Mouse (Mus musculus): ENCODE measurements around the gene Ccn6. TPM values are rescaled to one million over a fixed set of nuclear protein-coding genes. Genes with fewer than 3 reads are reported as not detected.

Gene Ccn6
- 0.10 and 0.24 TPM in 2 replicates for polyA plus RNA-seq (2012; rRNA removed; ENCODE audit: low replicate concordance)

DNA sequence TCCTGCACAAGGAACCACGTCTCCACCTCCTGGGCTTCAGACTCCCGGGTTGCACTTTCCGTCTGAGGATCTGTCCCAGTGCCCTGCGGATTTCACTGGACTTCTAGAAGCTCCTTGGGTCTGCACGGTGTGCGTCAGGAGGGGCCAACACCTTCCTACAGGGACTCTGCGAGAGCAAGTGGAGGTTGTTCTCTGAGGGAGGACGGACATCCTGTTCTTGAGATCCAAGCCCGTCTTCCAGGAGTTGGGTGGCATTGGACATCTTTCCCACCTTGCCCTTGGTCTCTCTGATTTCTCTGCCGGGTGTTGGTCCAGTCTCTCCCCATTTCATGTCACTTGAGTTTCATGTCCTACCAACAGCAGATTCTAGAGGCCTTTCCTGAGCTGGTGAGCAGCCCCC lies at the start of gene Ccn6:
Gene Ccn6, minus strand, starts transcription at position 101 of the 400 bp plus-strand sequence.

GRCm38 (mm10) chr10:39133462-39134310 lies 29.9 kb downstream of the Ccn6 start, which contains the start of the genes Fam229b and Tube1:
TSS of gene Fam229b (minus strand) at chr10:39133914.
TSS of gene Tube1 (plus strand) at chr10:39133976.

Other genes starting within 250 kb of the Ccn6 start
- gene Lama4, start 198.3 kb downstream of the Ccn6 start, polyA plus RNA-seq (2012; rRNA removed; ENCODE audit: low replicate concordance): 87.8 and 115 TPM in 2 replicates
- gene Fam229b, start 29.9 kb downstream of the Ccn6 start, polyA plus RNA-seq (2012; rRNA removed; ENCODE audit: low replicate concordance): 4.0 and 5.5 TPM in 2 replicates
- 0.93 and 4.1 TPM in 2 replicates for gene Tube1, start 29.8 kb downstream of the Ccn6 start, polyA plus RNA-seq (2012; rRNA removed; ENCODE audit: low replicate concordance)
- gene Fyn, start 205.1 kb upstream of the Ccn6 start, polyA plus RNA-seq (2012; rRNA removed; ENCODE audit: low replicate concordance): 30.2 and 63.8 TPM in 2 replicates